Mouse (Mus musculus): ENCODE measurements around the gene Cflar. TPM values are rescaled to one million over a fixed set of nuclear protein-coding genes. Genes with fewer than 3 reads are reported as not detected.
"Not testable (repeated sequence)": the region's sequence is repeated elsewhere in the genome, so short reads cannot be mapped to it uniquely, and the experiment has no call there.

Cflar gene
- 42.5 and 47.0 TPM in 2 replicates for polyA plus RNA-seq (2015; fragmentation: Nextera tagmentation; extraction: Ambion mirVana)

- Histone ChIP-seq H3K4me1 (replicated peaks; ENCODE audit: control insufficient read depth, insufficient read depth, low read length) (peaks cover 17% of the 10 kb centered on the region), H3K27ac (ENCODE audit: low read length) (peak within 1 kb of the TSS; percentile 99), H3K9me3 (ENCODE audit: control insufficient read depth, low read length) (no peaks in the 10 kb centered on the region), H3K36me3 (ENCODE audit: control insufficient read depth, insufficient read depth, low read length) (no peaks in the 10 kb centered on the region; the same call in 1 of the 2 replicates), H3K4me2 (ENCODE audit: low read depth, low read length) (peak within 1 kb of the TSS; percentile 65), H3K27me3 (ENCODE audit: control insufficient read depth, insufficient read depth, low read depth, low read length) (no peaks in the 10 kb centered on the region), H3K9ac (ENCODE audit: low read length) (peak within 1 kb of the TSS; percentile 93), H3K4me3 (ENCODE audit: low read length) (peak within 1 kb of the TSS; percentile 77)
- peak; percentile 76 for ATAC-seq (ENCODE audit: low read depth)
- WGBS = under 1% methylated on average over 44 of the region's 45 CpGs
Observed at GRCm38 (mm10) chr1:58711365-58712016, at the start of gene Cflar. TSS of gene Cflar (plus strand) at chr1:58711508.

GRCm38 (mm10) chr1:58662671-58663070, 48.6 kb upstream of the Cflar start:
- H3K4me1 ChIP-seq (replicated peaks; ENCODE audit: control insufficient read depth, insufficient read depth, low read length); H3K27ac ChIP-seq (ENCODE audit: low read length); ATAC-seq (ENCODE audit: low read depth); H3K4me3 ChIP-seq (ENCODE audit: low read length); H3K9ac ChIP-seq (ENCODE audit: low read length); H3K9me3 ChIP-seq (ENCODE audit: control insufficient read depth, low read length); H3K27me3 ChIP-seq (ENCODE audit: control insufficient read depth, insufficient read depth, low read depth, low read length); H3K4me2 ChIP-seq (ENCODE audit: low read depth, low read length); H3K36me3 ChIP-seq (ENCODE audit: control insufficient read depth, insufficient read depth, low read length): not testable (repeated sequence)
- WGBS = 93% methylated on average over 5 of the region's 5 CpGs

DNA sequence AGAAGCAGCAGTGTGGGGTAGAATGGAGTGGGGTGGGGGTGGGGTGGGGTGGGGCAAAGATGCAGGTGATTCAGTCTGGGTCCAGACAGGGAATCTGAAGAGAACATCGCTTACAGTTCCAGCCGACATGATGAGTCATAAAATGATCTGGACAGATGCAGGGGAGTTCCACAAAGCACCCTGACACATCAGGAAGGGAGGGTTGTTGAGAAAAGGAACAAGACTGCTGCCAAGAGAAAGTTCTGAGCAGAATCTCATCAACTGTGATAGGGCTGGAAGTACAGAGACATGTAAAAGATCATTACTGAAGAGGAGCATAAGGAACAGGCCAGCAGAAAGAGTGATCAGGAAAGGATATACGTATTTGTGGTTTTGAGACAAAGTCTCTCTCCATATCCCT, 47.9 kb upstream of the Cflar start:
- H3K36me3 ChIP-seq (ENCODE audit: control insufficient read depth, insufficient read depth, low read length); H3K9ac ChIP-seq (ENCODE audit: low read length); H3K4me2 ChIP-seq (ENCODE audit: low read depth, low read length); H3K9me3 ChIP-seq (ENCODE audit: control insufficient read depth, low read length); H3K27me3 ChIP-seq (ENCODE audit: control insufficient read depth, insufficient read depth, low read depth, low read length); H3K27ac ChIP-seq (ENCODE audit: low read length); ATAC-seq (ENCODE audit: low read depth); H3K4me1 ChIP-seq (replicated peaks; ENCODE audit: control insufficient read depth, insufficient read depth, low read length); H3K4me3 ChIP-seq (ENCODE audit: low read length): not testable (repeated sequence)
- 79% methylated on average over 3 of the region's 3 CpGs for WGBS

- no peaks in the 10 kb centered on the region for H3K4me1 ChIP-seq (replicated peaks; ENCODE audit: control insufficient read depth, insufficient read depth, low read length)
- H3K27me3 ChIP-seq (ENCODE audit: control insufficient read depth, insufficient read depth, low read depth, low read length) = no peaks in the 10 kb centered on the region
- 75% methylated on average over 5 of the region's 5 CpGs for WGBS
- no peak overlapping the region for H3K4me2 ChIP-seq (ENCODE audit: low read depth, low read length)
- no peaks in the 10 kb centered on the region for H3K36me3 ChIP-seq (ENCODE audit: control insufficient read depth, insufficient read depth, low read length)
- H3K9me3 ChIP-seq (ENCODE audit: control insufficient read depth, low read length) = no peaks in the 10 kb centered on the region
- no peak overlapping the region for H3K4me3 ChIP-seq (ENCODE audit: low read length)
- H3K27ac ChIP-seq (ENCODE audit: low read length) = no peak overlapping the region
- no peak for ATAC-seq (ENCODE audit: low read depth)
- H3K9ac ChIP-seq (ENCODE audit: low read length) = no peak overlapping the region
Observed at GRCm38 (mm10) chr1:58668191-58668590, 43.1 kb upstream of the Cflar start.

DNA sequence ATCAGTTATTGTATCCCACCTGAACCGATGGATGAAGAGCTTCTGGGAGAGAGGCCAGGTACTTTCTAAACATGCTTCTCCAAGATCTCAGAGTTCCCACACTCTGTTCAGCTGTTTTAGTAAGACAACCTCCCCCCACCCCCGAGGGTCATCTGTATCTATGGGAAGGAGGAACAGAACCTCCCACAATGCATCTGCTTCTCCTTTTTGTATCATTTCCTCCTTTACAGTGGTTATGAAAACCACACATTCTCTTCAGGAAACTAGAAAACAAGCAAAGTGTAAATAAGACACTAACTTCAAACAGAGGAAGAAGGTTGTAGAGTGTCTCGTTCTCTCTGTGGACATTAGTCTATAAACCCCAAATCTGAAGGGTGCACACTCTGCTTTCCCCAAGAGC, 41.7 kb upstream of the Cflar start:
- H3K27me3 ChIP-seq (ENCODE audit: control insufficient read depth, insufficient read depth, low read depth, low read length); H3K4me1 ChIP-seq (replicated peaks; ENCODE audit: control insufficient read depth, insufficient read depth, low read length); ATAC-seq (ENCODE audit: low read depth); H3K27ac ChIP-seq (ENCODE audit: low read length); H3K36me3 ChIP-seq (ENCODE audit: control insufficient read depth, insufficient read depth, low read length); H3K4me3 ChIP-seq (ENCODE audit: low read length); H3K9me3 ChIP-seq (ENCODE audit: control insufficient read depth, low read length); H3K4me2 ChIP-seq (ENCODE audit: low read depth, low read length); H3K9ac ChIP-seq (ENCODE audit: low read length): not testable (repeated sequence)
- 51% methylated on average over 3 of the region's 3 CpGs for WGBS

DNA sequence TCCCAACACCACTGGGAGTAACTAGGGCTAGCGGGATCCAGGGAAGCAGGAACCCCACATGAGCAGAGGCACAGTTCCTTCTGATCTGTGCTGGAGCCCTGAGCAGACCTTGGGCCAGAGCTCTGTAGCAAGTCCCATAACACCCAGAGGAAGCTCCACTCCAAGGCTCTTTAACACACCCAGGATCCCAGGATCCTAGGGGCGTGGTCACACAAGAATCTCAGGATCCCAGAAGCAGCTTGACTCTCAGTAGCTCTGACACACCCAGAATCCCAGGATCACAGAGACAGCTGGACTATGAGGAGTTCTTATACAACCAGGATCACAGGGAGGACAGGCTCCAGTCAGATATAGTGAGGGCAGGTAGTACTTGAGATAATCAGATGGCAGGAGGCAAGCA, 39.2 kb upstream of the Cflar start:
- no peaks in the 10 kb centered on the region for H3K27me3 ChIP-seq (ENCODE audit: control insufficient read depth, insufficient read depth, low read depth, low read length)
- no peak overlapping the region for H3K4me3 ChIP-seq (ENCODE audit: low read length)
- H3K4me1 ChIP-seq (replicated peaks; ENCODE audit: control insufficient read depth, insufficient read depth, low read length) = no peaks in the 10 kb centered on the region
- no peaks in the 10 kb centered on the region for H3K36me3 ChIP-seq (ENCODE audit: control insufficient read depth, insufficient read depth, low read length)
- no peak overlapping the region for H3K4me2 ChIP-seq (ENCODE audit: low read depth, low read length)
- 79% methylated on average over 2 of the region's 2 CpGs for WGBS
- no peaks in the 10 kb centered on the region for H3K9me3 ChIP-seq (ENCODE audit: control insufficient read depth, low read length)
- H3K27ac ChIP-seq (ENCODE audit: low read length) = no peak overlapping the region
- no peak for ATAC-seq (ENCODE audit: low read depth)
- no peak overlapping the region for H3K9ac ChIP-seq (ENCODE audit: low read length)

GRCm38 (mm10) chr1:58675011-58675410, 36.3 kb upstream of the Cflar start:
- Histone ChIP-seq H3K4me2 (ENCODE audit: low read depth, low read length) (no peak overlapping the region), H3K4me1 (replicated peaks; ENCODE audit: control insufficient read depth, insufficient read depth, low read length) (no peaks in the 10 kb centered on the region), H3K9me3 (ENCODE audit: control insufficient read depth, low read length) (no peaks in the 10 kb centered on the region), H3K9ac (ENCODE audit: low read length) (no peak overlapping the region), H3K27me3 (ENCODE audit: control insufficient read depth, insufficient read depth, low read depth, low read length) (no peaks in the 10 kb centered on the region), H3K4me3 (ENCODE audit: low read length) (no peak overlapping the region), H3K36me3 (ENCODE audit: control insufficient read depth, insufficient read depth, low read length) (no peaks in the 10 kb centered on the region), H3K27ac (ENCODE audit: low read length) (no peak overlapping the region)
- ATAC-seq (ENCODE audit: low read depth) = no peak
- 81% methylated on average over 3 of the region's 3 CpGs for WGBS

DNA sequence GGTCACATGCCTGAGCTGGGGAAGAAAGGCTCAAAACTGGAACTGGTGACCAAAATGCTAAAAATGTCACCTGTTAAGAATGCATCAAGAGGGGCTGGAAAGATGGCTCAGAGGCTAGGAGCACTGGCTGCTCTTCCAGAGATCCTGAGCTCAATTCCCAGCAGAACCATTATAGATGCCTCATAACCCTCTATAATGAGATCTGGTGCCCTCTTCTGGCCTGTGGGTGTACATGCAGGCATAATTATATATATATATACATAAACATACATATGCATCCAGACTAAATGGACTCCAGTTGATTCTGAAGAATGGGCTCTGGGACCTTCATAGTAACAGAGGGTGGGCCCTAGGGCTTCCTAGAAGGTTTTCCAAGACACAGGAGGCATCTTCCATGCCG, 33.7 kb upstream of the Cflar start:
- no peak for ATAC-seq (ENCODE audit: low read depth)

DNA sequence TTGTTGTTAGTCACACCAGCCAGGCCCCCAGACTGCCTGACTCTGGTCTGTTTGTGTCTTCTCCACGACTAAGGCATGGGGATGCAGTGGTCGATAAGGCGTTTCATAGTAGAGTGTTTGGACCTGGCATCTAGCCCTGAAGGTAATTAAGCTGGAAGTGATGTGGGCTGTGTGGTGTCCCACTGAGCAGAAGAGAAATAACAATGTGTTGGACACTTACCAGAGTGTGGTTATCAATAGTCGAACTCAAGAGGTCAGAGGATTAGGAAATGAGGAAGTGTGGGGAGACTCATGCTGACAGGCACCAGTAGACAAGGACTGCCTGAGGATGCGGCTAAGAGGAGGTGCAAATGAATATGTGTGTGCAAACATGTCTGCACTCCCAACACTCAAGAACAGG, 32.9 kb upstream of the Cflar start:
- not testable (repeated sequence) for H3K9me3 ChIP-seq (ENCODE audit: control insufficient read depth, low read length); ATAC-seq (ENCODE audit: low read depth); H3K9ac ChIP-seq (ENCODE audit: low read length); H3K4me2 ChIP-seq (ENCODE audit: low read depth, low read length); H3K4me3 ChIP-seq (ENCODE audit: low read length); H3K27me3 ChIP-seq (ENCODE audit: control insufficient read depth, insufficient read depth, low read depth, low read length); H3K4me1 ChIP-seq (replicated peaks; ENCODE audit: control insufficient read depth, insufficient read depth, low read length); H3K36me3 ChIP-seq (ENCODE audit: control insufficient read depth, insufficient read depth, low read length); H3K27ac ChIP-seq (ENCODE audit: low read length)
- WGBS = 32% methylated on average over 5 of the region's 5 CpGs

More for the DNA sequence above, 33.7 kb upstream of the Cflar start:
- Histone ChIP-seq H3K4me1 (replicated peaks; ENCODE audit: control insufficient read depth, insufficient read depth, low read length) (no peaks in the 10 kb centered on the region), H3K4me2 (ENCODE audit: low read depth, low read length) (no peak overlapping the region), H3K9me3 (ENCODE audit: control insufficient read depth, low read length) (no peaks in the 10 kb centered on the region), H3K9ac (ENCODE audit: low read length) (no peak overlapping the region), H3K27me3 (ENCODE audit: control insufficient read depth, insufficient read depth, low read depth, low read length) (no peaks in the 10 kb centered on the region), H3K4me3 (ENCODE audit: low read length) (no peak overlapping the region), H3K36me3 (ENCODE audit: control insufficient read depth, insufficient read depth, low read length) (no peaks in the 10 kb centered on the region), H3K27ac (ENCODE audit: low read length) (no peak overlapping the region)
- WGBS = 88% methylated on average over 1 of the region's 1 CpGs

- no peak for ATAC-seq (ENCODE audit: low read depth)
- WGBS = 79% methylated on average over 1 of the region's 1 CpGs
- H3K9ac ChIP-seq (ENCODE audit: low read length) = no peak overlapping the region
Observed at GRCm38 (mm10) chr1:58689426-58689825, 21.9 kb upstream of the Cflar start.

More at GRCm38 (mm10) chr1:58689426-58689825, 21.9 kb upstream of the Cflar start:
- no peaks in the 10 kb centered on the region for H3K36me3 ChIP-seq (ENCODE audit: control insufficient read depth, insufficient read depth, low read length)
- H3K9me3 ChIP-seq (ENCODE audit: control insufficient read depth, low read length) = no peaks in the 10 kb centered on the region
- H3K27ac ChIP-seq (ENCODE audit: low read length) = no peak overlapping the region
- H3K4me1 ChIP-seq (replicated peaks; ENCODE audit: control insufficient read depth, insufficient read depth, low read length) = no peaks in the 10 kb centered on the region
- H3K4me2 ChIP-seq (ENCODE audit: low read depth, low read length) = no peak overlapping the region
- no peak overlapping the region for H3K4me3 ChIP-seq (ENCODE audit: low read length)
- H3K27me3 ChIP-seq (ENCODE audit: control insufficient read depth, insufficient read depth, low read depth, low read length) = no peaks in the 10 kb centered on the region

Measured in lung, embryonic 16.5 days (tissue).